Mouse (Mus musculus) large intestine, adult 2 months (tissue): Measurements from ENCODE around the gene Alas2. TPM values are rescaled to one million over a fixed set of nuclear protein-coding genes. Genes with fewer than 3 reads are reported as not detected.

Source experiments
- DNase-seq: peaks from one replicate; pipeline ENCODE4 v3.0.0-alpha.2; 2012; ENCODE audit warnings: low read depth, low spot score
- WGBS: fragments of 180-500 bp; shearing (Covaris S2); methylation state at CpG from one replicate; pipeline ENCODE4 v1.1.7; 2018; 5-methylcytosine and 5-hydroxymethylcytosine counted together
- polyA plus RNA-seq: library from polyadenylated mRNA; depleted of rRNA; stranded (reverse); fragments of >200 nt; gene quantifications from 2 replicates; pipeline ENCODE4 v1.2.3, GENCODE M21; 2012; rRNA removed

Alas2 gene
- polyA plus RNA-seq, 1 experiment, result 0.58 TPM

GRCm38 (mm10) chrX:150598882-150599281, 51.7 kb downstream of the Alas2 start:
- WGBS, result 84% methylated on average over 2 of the region's 2 CpGs
- no peak for DNase-seq

Other genes starting within 250 kb of the Alas2 start
- 4.1 and 4.2 TPM in 2 replicates for gene Tmem29, start 88.2 kb upstream of the Alas2 start, polyA plus RNA-seq
- 3.6 and 4.1 TPM in 2 replicates for gene Pfkfb1, start 40.9 kb downstream of the Alas2 start, polyA plus RNA-seq
- gene Apex2, start 42.5 kb downstream of the Alas2 start, polyA plus RNA-seq, result 5.1 and 7.2 TPM in 2 replicates
- 0.48 and 0.67 TPM in 2 replicates for gene Tro, start 110.2 kb downstream of the Alas2 start, polyA plus RNA-seq